Mouse (Mus musculus): ENCODE results near the gene Eif4g3. TPM values are rescaled to one million over a fixed set of nuclear protein-coding genes. Genes with fewer than 3 reads are reported as not detected.

Eif4g3 gene
- polyA plus RNA-seq, 1 experiment = 72.1 TPM

DNA sequence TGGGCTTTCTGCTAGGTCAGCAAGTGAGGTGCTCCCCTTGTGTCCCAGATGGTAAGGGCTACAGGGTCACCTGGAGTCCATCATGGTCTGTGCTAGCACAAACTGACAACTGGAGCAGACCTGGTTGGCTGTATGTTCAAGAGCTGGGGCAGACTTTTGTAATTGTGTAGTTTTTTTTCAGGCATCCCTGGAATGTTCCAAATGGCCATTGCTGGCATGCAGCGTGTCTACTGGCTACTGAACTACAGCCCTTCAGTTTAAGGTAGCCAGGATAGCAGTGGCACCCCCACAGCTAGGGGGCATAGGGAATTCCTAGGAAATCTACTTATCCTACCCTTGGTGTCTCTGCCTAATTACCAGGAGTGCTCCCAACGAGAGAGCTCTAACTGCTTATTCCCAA, 115.7 kb downstream of the Eif4g3 start:
- peaks cover 43% of the 10 kb centered on the region for H3K36me3 ChIP-seq (ENCODE audit: control insufficient read depth, insufficient read depth, low read length)
- 94% methylated on average over 2 of the region's 2 CpGs for WGBS
- H3K4me3 ChIP-seq (ENCODE audit: control insufficient read depth, insufficient read depth, low read length) = no peak overlapping the region
- no peaks in the 10 kb centered on the region for H3K27me3 ChIP-seq (ENCODE audit: control insufficient read depth, insufficient read depth, low read length)
- TF ChIP-seq POLR2A (IDR thresholded peaks at IDR 0.05; ENCODE audit: control insufficient read depth, extremely low read depth, insufficient read depth, low read length, poor library complexity) (no peak), CTCF (IDR thresholded peaks at IDR 0.05; ENCODE audit: borderline replicate concordance, control insufficient read depth, extremely low read depth, insufficient read depth, low read length, poor library complexity) (no peak)
- no peaks in the 10 kb centered on the region for H3K4me1 ChIP-seq (replicated peaks; ENCODE audit: control insufficient read depth, insufficient read depth, low read length)
- DNase-seq = no peak
- H3K27ac ChIP-seq (ENCODE audit: control insufficient read depth, insufficient read depth, low read length) = no peak overlapping the region

DNA sequence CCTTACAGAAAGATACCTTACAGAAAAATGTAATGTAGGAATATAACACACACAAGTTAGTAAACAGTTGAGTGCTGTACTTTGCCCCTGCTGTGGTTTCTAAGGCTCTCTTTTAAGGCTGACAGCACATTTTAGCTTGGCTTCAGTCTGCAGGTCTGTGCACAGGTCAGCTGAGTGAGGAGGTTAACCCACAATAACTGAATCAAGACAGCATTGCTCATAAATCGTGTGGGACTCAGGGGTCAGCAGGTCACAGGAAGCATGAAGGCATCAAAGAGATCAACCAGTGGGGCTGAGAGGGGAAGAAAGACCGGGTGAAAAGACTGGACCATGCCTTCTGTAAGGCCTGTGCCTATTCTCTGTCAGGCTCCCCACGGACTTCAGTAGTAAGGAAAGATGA, 116.5 kb downstream of the Eif4g3 start:
- Histone ChIP-seq H3K27ac (ENCODE audit: control insufficient read depth, insufficient read depth, low read length) (no peak overlapping the region), H3K4me1 (replicated peaks; ENCODE audit: control insufficient read depth, insufficient read depth, low read length) (no peaks in the 10 kb centered on the region), H3K4me3 (ENCODE audit: control insufficient read depth, insufficient read depth, low read length) (no peak overlapping the region), H3K36me3 (ENCODE audit: control insufficient read depth, insufficient read depth, low read length) (peaks cover 42% of the 10 kb centered on the region), H3K27me3 (ENCODE audit: control insufficient read depth, insufficient read depth, low read length) (no peaks in the 10 kb centered on the region)
- 94% methylated on average over 3 of the region's 3 CpGs for WGBS
- no peak for DNase-seq
- TF ChIP-seq CTCF (IDR thresholded peaks at IDR 0.05; ENCODE audit: borderline replicate concordance, control insufficient read depth, extremely low read depth, insufficient read depth, low read length, poor library complexity) (no peak), POLR2A (IDR thresholded peaks at IDR 0.05; ENCODE audit: control insufficient read depth, extremely low read depth, insufficient read depth, low read length, poor library complexity) (no peak)

DNA sequence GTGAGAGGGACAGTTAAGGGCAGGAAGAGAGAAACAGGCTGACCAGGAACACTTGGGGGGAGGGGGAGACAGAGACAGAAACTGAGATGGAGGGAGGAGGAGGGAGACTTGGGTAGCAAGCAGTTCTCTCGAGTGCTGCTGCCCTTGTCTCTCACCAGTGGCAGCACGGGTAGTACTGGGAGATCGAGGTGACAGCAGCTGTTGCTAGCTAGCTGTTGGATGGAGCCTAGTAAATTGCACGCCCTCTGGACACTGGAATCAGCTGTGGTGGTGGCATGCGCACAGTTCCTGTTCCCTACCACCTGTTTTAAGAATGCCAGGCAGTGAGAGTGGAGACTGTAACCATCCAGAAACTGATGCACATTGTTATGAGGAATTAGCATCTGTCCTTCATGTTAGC, 119.0 kb downstream of the Eif4g3 start:
- WGBS = 91% methylated on average over 5 of the region's 5 CpGs
- no peak for DNase-seq
- H3K36me3 ChIP-seq (ENCODE audit: control insufficient read depth, insufficient read depth, low read length) = peaks cover 36% of the 10 kb centered on the region

DNA sequence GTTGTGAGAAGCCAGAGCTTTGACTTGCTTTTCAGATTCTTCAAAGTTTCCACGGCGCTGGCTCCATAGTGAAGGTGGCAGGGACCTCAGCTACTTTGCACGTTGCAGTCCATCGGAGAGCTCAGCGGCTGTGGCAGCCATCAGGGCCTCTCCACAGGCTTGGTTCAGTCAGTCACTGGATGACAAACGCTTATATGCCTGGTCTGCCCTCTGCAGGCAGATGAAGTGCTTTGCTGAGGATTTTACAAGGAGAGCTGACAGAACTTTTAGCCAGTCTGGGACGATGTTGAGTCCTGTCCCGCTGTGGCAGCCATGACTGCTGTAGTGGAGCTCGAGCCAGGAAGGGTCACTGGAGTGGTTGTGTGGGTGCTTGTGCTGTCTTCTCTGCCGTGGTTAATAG, 126.9 kb downstream of the Eif4g3 start:
- TF ChIP-seq CTCF (IDR thresholded peaks at IDR 0.05; ENCODE audit: borderline replicate concordance, control insufficient read depth, extremely low read depth, insufficient read depth, low read length, poor library complexity) (no peak), POLR2A (IDR thresholded peaks at IDR 0.05; ENCODE audit: control insufficient read depth, extremely low read depth, insufficient read depth, low read length, poor library complexity) (no peak)
- no peak overlapping the region for H3K4me3 ChIP-seq (ENCODE audit: control insufficient read depth, insufficient read depth, low read length)
- H3K36me3 ChIP-seq (ENCODE audit: control insufficient read depth, insufficient read depth, low read length) = peaks cover 8% of the 10 kb centered on the region; the same call in 1 of the 2 replicates
- H3K27ac ChIP-seq (ENCODE audit: control insufficient read depth, insufficient read depth, low read length) = no peak overlapping the region
- H3K27me3 ChIP-seq (ENCODE audit: control insufficient read depth, insufficient read depth, low read length) = no peaks in the 10 kb centered on the region
- 93% methylated on average over 10 of the region's 10 CpGs for WGBS
- no peaks in the 10 kb centered on the region for H3K4me1 ChIP-seq (replicated peaks; ENCODE audit: control insufficient read depth, insufficient read depth, low read length)
- no peak for DNase-seq

More for the DNA sequence above, 119.0 kb downstream of the Eif4g3 start:
- Histone ChIP-seq H3K4me1 (replicated peaks; ENCODE audit: control insufficient read depth, insufficient read depth, low read length) (no peaks in the 10 kb centered on the region), H3K4me3 (ENCODE audit: control insufficient read depth, insufficient read depth, low read length) (no peak overlapping the region), H3K27me3 (ENCODE audit: control insufficient read depth, insufficient read depth, low read length) (no peaks in the 10 kb centered on the region), H3K27ac (ENCODE audit: control insufficient read depth, insufficient read depth, low read length) (no peak overlapping the region)
- no peak for TF ChIP-seq POLR2A (IDR thresholded peaks at IDR 0.05; ENCODE audit: control insufficient read depth, extremely low read depth, insufficient read depth, low read length, poor library complexity)
- TF ChIP-seq CTCF (IDR thresholded peaks at IDR 0.05; ENCODE audit: borderline replicate concordance, control insufficient read depth, extremely low read depth, insufficient read depth, low read length, poor library complexity) = no peak

DNA sequence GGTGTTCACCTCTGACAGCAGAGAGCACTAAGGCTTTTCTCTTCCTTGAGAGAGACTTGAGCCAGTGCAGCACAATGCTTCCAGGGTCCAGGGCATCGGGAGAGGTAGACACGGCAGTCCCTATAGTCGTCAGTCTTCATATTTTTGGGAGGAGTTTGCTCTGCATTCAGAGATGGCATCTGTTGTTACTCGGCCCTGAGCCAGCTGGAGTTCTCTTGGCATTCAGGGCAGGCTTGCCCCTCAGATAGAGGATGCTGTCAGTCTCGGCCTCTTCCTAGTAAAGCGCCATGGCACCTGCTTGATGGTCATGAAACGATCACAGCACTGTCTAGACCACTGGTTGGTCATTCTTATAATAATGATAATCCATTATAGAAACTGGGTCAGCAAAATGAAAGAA, 131.2 kb downstream of the Eif4g3 start:
- H3K27me3 ChIP-seq (ENCODE audit: control insufficient read depth, insufficient read depth, low read length) = no peaks in the 10 kb centered on the region
- no peak overlapping the region for H3K4me3 ChIP-seq (ENCODE audit: control insufficient read depth, insufficient read depth, low read length)
- H3K27ac ChIP-seq (ENCODE audit: control insufficient read depth, insufficient read depth, low read length) = no peak overlapping the region
- H3K4me1 ChIP-seq (replicated peaks; ENCODE audit: control insufficient read depth, insufficient read depth, low read length) = no peaks in the 10 kb centered on the region
- TF ChIP-seq CTCF (IDR thresholded peaks at IDR 0.05; ENCODE audit: borderline replicate concordance, control insufficient read depth, extremely low read depth, insufficient read depth, low read length, poor library complexity) (no peak), POLR2A (IDR thresholded peaks at IDR 0.05; ENCODE audit: control insufficient read depth, extremely low read depth, insufficient read depth, low read length, poor library complexity) (no peak)
- peaks cover 25% of the 10 kb centered on the region for H3K36me3 ChIP-seq (ENCODE audit: control insufficient read depth, insufficient read depth, low read length)
- no peak for DNase-seq
- 94% methylated on average over 7 of the region's 7 CpGs for WGBS

DNA sequence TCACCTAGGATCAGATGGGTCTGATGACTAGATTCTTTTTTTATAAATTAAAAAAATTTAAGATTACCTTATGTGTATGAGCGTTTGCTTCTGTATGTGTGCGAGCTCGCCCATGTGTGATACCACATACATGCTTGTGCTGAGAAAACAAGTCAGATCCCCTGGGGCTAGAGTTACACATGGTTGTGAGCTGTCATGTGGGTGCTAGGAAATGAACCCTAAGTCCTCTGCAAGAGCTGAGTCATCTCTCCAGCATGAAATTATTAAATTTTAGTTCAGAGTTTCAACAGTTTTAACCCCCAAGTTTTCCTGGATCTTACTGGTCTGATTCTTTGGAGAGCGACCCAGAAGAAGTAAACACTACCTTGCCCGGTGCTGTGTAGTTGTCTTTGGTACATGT, 134.5 kb downstream of the Eif4g3 start:
- TF ChIP-seq CTCF (IDR thresholded peaks at IDR 0.05; ENCODE audit: borderline replicate concordance, control insufficient read depth, extremely low read depth, insufficient read depth, low read length, poor library complexity) (no peak), POLR2A (IDR thresholded peaks at IDR 0.05; ENCODE audit: control insufficient read depth, extremely low read depth, insufficient read depth, low read length, poor library complexity) (no peak)
- DNase-seq = no peak
- H3K27ac ChIP-seq (ENCODE audit: control insufficient read depth, insufficient read depth, low read length) = no peak overlapping the region
- H3K27me3 ChIP-seq (ENCODE audit: control insufficient read depth, insufficient read depth, low read length) = no peaks in the 10 kb centered on the region
- H3K36me3 ChIP-seq (ENCODE audit: control insufficient read depth, insufficient read depth, low read length) = peaks cover 25% of the 10 kb centered on the region
- WGBS = 93% methylated on average over 5 of the region's 5 CpGs
- no peak overlapping the region for H3K4me3 ChIP-seq (ENCODE audit: control insufficient read depth, insufficient read depth, low read length)
- H3K4me1 ChIP-seq (replicated peaks; ENCODE audit: control insufficient read depth, insufficient read depth, low read length) = no peaks in the 10 kb centered on the region

DNA sequence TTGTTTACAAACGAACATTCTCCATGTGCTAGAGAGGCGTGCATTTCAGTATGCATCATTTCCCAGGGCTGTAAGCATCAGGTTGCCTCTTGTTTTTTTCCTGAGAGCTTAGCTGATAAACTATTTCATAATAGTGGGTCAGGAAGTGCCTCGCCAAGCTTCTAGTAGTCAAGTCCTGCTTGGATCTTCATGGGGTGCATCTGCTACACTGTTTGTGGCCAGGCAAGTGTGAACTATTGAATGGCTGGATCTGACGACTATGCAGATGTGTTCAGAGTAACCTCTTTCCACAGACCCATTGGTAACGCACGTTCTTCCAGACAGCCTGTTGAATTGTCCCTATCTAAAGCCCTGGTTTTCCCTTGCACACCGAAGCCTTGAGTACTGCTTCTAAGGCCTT, 135.0 kb downstream of the Eif4g3 start:
- no peak for TF ChIP-seq CTCF (IDR thresholded peaks at IDR 0.05; ENCODE audit: borderline replicate concordance, control insufficient read depth, extremely low read depth, insufficient read depth, low read length, poor library complexity)
- TF ChIP-seq POLR2A (IDR thresholded peaks at IDR 0.05; ENCODE audit: control insufficient read depth, extremely low read depth, insufficient read depth, low read length, poor library complexity) = no peak
- peaks cover 25% of the 10 kb centered on the region for H3K36me3 ChIP-seq (ENCODE audit: control insufficient read depth, insufficient read depth, low read length)
- no peak overlapping the region for H3K27ac ChIP-seq (ENCODE audit: control insufficient read depth, insufficient read depth, low read length)
- no peaks in the 10 kb centered on the region for H3K27me3 ChIP-seq (ENCODE audit: control insufficient read depth, insufficient read depth, low read length)
- no peak for DNase-seq
- 96% methylated on average over 7 of the region's 7 CpGs for WGBS
- no peak overlapping the region for H3K4me3 ChIP-seq (ENCODE audit: control insufficient read depth, insufficient read depth, low read length)
- no peaks in the 10 kb centered on the region for H3K4me1 ChIP-seq (replicated peaks; ENCODE audit: control insufficient read depth, insufficient read depth, low read length)

Data from thymus, adult 2 months (tissue).